Mouse (Mus musculus): ENCODE measurements around the gene Crx. TPM values are rescaled to one million over a fixed set of nuclear protein-coding genes. Genes with fewer than 3 reads are reported as not detected.

Gene Crx
- polyA plus RNA-seq (2014; fragmentation: Illumina TruSeq; extraction: RNeasy Lipid Tissue Mini Kit (QIAGEN cat#74804); ENCODE audit: low read depth, low replicate concordance), result not detected

DNA sequence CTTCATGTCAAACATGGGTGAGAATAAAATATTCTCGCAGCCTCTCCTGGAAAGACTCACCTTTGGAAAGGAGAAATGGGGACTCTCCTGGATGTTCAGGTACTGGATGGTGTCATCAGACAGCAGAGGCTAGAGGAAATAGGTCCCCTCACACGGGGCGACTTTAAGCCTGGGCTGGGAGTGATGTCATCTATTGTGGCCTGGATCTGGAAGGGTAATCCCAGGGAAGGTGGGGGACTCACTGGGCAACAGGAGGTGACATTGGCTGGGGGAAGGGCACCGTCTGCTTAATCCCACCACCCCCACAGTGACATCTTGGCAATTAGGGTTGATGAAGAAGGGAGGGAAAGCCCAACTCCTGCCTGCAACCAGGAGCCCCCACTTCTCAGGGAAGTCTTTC, at the start of gene Crx:
Crx (minus strand) TSS at position 213 of the 400 bp plus-strand sequence.

DNA sequence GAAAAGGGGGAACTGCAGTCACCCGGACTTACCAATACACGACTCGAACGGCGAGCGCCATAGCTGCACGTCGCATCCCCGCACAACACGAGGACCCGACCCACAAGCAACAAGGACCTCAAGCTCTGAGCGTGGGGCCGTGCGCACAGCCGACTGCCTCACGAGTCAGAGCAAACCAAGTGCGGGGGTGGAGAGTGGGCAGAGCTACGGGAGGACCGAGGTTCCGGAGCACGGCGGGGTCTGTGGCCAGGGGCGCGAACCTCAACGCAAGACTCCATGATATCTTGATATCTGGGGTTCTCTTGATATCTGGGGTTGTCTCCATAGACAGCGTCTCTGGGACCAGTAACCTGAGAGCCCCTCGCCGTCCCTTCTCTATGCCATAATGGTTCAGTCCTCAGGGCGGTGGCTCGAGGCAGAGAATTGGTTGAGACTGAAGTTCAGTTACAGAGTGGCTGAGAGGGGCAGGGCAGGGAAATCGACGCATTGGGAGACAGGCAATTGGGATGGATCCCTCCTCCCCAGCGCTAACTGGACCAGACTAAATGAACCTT, 42.5 kb upstream of the Crx start, which contains the start of gene Selenow:
Selenow (minus strand) TSS at position 183 of the 554 bp plus-strand sequence.

DNA sequence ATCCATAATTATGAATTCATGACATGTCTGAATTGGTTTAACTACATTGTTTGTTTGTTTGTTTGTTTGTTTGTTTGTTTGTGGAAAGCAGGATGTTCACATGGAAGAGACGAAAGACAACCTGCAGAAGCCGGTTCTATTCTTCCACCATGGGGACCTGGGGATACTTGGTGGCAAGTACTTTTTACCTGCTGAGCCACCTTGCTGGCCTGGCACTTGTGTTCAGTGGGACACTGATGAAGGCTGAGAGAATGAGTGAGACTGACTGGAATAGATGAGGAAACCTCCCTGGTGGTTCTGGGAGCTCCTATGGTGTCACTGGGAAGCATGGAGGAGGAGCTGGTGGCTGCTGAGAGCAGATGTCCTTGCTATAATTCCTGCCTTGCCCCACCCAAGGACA, 2.5 kb upstream of the Crx start, which contains the start of gene Crxos:
Crxos (plus strand) TSS at position 301 of the 400 bp plus-strand sequence.

DNA sequence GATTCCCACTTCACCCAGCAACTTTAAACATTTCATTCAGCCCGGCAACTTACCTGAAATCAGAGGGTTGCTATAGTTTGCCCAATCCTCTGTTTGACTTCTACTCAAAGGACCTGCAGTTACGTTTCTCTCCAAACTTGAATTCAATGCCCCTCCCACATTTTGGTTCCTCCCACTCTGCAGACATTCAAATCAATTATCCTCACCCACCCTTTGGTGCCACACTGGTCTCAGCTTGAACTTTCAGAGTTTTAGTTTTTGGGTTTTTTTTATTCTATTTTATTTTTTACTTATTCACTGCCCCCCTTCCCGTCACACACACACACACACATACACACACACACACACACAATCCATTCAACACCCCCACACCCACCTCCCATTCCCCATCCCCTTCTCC, 40.2 kb downstream of the Crx start, which contains the start of gene Obox6:
Obox6 (minus strand) TSS at position 101 of the 400 bp plus-strand sequence.

Other genes with a start within 250 kb of the Crx start
- not detected for gene Obox3, start 240.1 kb downstream of the Crx start, polyA plus RNA-seq (2014; fragmentation: Illumina TruSeq; extraction: RNeasy Lipid Tissue Mini Kit (QIAGEN cat#74804); ENCODE audit: low read depth, low replicate concordance)
- gene Obox5, start 129.8 kb downstream of the Crx start, polyA plus RNA-seq (2014; fragmentation: Illumina TruSeq; extraction: RNeasy Lipid Tissue Mini Kit (QIAGEN cat#74804); ENCODE audit: low read depth, low replicate concordance), result not detected
- gene Obox6, start 40.3 kb downstream of the Crx start, polyA plus RNA-seq (2014; fragmentation: Illumina TruSeq; extraction: RNeasy Lipid Tissue Mini Kit (QIAGEN cat#74804); ENCODE audit: low read depth, low replicate concordance), result not detected
- gene Crxos, start 2.6 kb upstream of the Crx start, polyA plus RNA-seq (2014; fragmentation: Illumina TruSeq; extraction: RNeasy Lipid Tissue Mini Kit (QIAGEN cat#74804); ENCODE audit: low read depth, low replicate concordance), result not detected
- gene Selenow, start 42.4 kb upstream of the Crx start, polyA plus RNA-seq (2014; fragmentation: Illumina TruSeq; extraction: RNeasy Lipid Tissue Mini Kit (QIAGEN cat#74804); ENCODE audit: low read depth, low replicate concordance), result 2.9 TPM
- gene Nop53, start 66.1 kb upstream of the Crx start, polyA plus RNA-seq (2014; fragmentation: Illumina TruSeq; extraction: RNeasy Lipid Tissue Mini Kit (QIAGEN cat#74804); ENCODE audit: low read depth, low replicate concordance), result 10.2 TPM
- gene Ehd2, start 87.6 kb upstream of the Crx start, polyA plus RNA-seq (2014; fragmentation: Illumina TruSeq; extraction: RNeasy Lipid Tissue Mini Kit (QIAGEN cat#74804); ENCODE audit: low read depth, low replicate concordance), result 6.9 TPM
- 0.28 TPM for gene Bicra, start 168.0 kb upstream of the Crx start, polyA plus RNA-seq (2014; fragmentation: Illumina TruSeq; extraction: RNeasy Lipid Tissue Mini Kit (QIAGEN cat#74804); ENCODE audit: low read depth, low replicate concordance)
- not detected for gene Zfp541, start 181.8 kb upstream of the Crx start, polyA plus RNA-seq (2014; fragmentation: Illumina TruSeq; extraction: RNeasy Lipid Tissue Mini Kit (QIAGEN cat#74804); ENCODE audit: low read depth, low replicate concordance)
- 19.9 TPM for gene Napa, start 218.5 kb upstream of the Crx start, polyA plus RNA-seq (2014; fragmentation: Illumina TruSeq; extraction: RNeasy Lipid Tissue Mini Kit (QIAGEN cat#74804); ENCODE audit: low read depth, low replicate concordance)
- 3.5 TPM for gene Kptn, start 239.9 kb upstream of the Crx start, polyA plus RNA-seq (2014; fragmentation: Illumina TruSeq; extraction: RNeasy Lipid Tissue Mini Kit (QIAGEN cat#74804); ENCODE audit: low read depth, low replicate concordance)
- gene Slc8a2, start 249.9 kb upstream of the Crx start, polyA plus RNA-seq (2014; fragmentation: Illumina TruSeq; extraction: RNeasy Lipid Tissue Mini Kit (QIAGEN cat#74804); ENCODE audit: low read depth, low replicate concordance), result 0.08 TPM